Mouse (Mus musculus): ENCODE results near the gene Nap1l1. TPM values are rescaled to one million over a fixed set of nuclear protein-coding genes. Genes with fewer than 3 reads are reported as not detected.

Nap1l1 gene
- polyA plus RNA-seq, 1 experiment from 2014 or later: 239 TPM

DNA sequence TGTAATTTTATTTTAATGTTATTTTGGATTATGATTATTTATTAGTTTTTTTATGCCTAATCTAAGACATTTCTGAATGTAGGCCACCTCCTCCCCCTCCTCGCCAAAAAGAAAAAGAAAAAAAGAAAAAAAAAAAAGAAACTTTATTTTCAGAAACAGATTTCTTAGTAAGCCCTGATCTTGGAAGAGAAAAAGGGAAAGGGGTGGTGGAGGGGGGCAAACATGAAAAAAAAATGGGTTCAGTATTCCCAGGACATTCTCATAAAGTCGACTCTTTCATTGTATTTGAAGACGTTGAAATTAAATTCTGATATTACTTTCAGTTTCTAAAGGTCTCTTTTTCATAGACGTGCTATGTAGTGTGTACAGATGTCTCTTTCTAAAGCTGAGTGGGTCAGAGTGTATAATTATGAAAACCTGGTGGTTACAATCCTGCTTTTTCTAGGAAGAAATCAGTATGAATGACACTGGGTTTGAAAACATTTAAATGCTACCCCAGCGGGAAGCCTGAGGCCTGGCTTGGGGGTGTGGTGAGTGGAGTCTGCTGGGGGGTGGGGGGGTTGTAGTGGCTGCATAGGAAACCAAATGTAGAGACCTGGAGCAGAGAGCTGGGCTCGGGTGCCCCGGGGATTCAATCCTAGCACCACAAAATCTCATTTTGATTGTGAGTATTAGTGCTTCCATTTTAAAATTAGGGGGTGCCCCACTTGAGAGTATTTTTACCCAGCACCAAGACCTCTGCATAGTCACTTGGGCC, 35.5 kb downstream of the Nap1l1 start:
- peak overlapping the region; percentile 96 for H3K9ac ChIP-seq (ENCODE audit: low read length)
- H3K27ac ChIP-seq (ENCODE audit: low read length): peak overlapping the region; percentile 98
- peak overlapping the region; percentile 90 for H3K4me3 ChIP-seq (ENCODE audit: low read length)
- H3K4me2 ChIP-seq (ENCODE audit: low read depth, low read length): peak overlapping the region; percentile 89
- peaks cover 6% of the 10 kb centered on the region for H3K36me3 ChIP-seq (ENCODE audit: control insufficient read depth, insufficient read depth, low read length)
- H3K4me1 ChIP-seq (replicated peaks; ENCODE audit: control insufficient read depth, insufficient read depth, low read length): peaks cover 38% of the 10 kb centered on the region
- H3K27me3 ChIP-seq (ENCODE audit: control insufficient read depth, insufficient read depth, low read depth, low read length): no peaks in the 10 kb centered on the region
- no peaks in the 10 kb centered on the region for H3K9me3 ChIP-seq (ENCODE audit: control insufficient read depth, low read length)
- WGBS: 6% methylated on average over 7 of the region's 7 CpGs
- ATAC-seq (ENCODE audit: low read depth): no peak

DNA sequence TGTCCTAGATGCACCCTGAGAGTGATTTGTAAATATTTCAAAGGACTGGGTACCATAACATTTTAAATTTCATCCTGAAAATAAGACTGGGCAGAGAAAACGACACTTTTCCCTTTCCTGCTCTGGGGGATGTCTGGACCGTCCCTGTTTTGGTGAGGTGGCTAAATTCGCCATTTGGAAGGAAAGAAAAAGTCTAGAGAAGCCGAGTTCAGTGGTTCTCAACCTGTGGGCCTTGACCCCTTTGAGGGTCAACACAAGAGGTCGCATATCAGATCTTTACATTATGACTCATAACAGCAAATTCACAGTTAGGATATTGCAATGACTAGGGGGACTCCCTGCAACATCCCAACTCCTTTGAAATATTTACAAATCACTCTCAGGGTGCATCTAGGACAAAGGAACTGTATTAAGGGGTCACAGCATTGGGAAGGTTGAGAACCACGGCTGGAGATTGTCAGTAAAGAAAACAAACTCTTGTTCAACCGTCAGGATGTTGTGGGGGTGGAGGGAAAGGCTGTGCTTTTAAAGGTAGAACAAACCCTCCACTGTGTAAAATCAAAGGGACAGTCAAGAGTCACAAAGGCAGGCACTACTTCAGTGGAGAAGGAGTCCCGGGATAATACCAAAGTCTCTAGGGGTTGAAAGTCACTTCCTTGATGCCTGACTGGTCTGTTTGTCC, 36.2 kb downstream of the Nap1l1 start:
- Histone ChIP-seq H3K36me3 (ENCODE audit: control insufficient read depth, insufficient read depth, low read length) (peaks cover 6% of the 10 kb centered on the region), H3K27ac (ENCODE audit: low read length) (peak overlapping the region; percentile 91), H3K4me3 (ENCODE audit: low read length) (peak overlapping the region; percentile 90), H3K9ac (ENCODE audit: low read length) (peak overlapping the region; percentile 96), H3K4me1 (replicated peaks; ENCODE audit: control insufficient read depth, insufficient read depth, low read length) (peaks cover 32% of the 10 kb centered on the region), H3K9me3 (ENCODE audit: control insufficient read depth, low read length) (no peaks in the 10 kb centered on the region), H3K4me2 (ENCODE audit: low read depth, low read length) (peak overlapping the region; percentile 89), H3K27me3 (ENCODE audit: control insufficient read depth, insufficient read depth, low read depth, low read length) (no peaks in the 10 kb centered on the region)
- no peak for ATAC-seq (ENCODE audit: low read depth)
- 10% methylated on average over 8 of the region's 8 CpGs for WGBS

DNA sequence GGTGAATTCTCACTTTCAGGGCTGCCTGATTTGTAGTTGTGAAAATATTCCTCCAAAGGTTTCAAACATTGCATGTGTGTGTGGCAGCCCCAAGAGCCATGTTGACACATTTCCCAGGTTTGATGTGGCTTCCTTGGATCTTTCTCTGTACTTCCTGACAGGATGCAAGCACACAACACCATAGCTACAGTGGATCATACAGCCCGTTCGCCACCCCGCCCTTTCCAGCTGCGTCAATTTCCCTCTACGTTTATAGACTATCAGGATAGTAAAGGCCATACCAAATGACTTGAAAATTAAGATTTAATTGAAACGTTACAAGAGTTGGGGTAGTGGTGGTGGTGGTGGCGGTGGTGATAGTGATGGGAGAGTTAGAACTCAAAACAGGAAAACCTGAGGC, 37.0 kb downstream of the Nap1l1 start:
- Histone ChIP-seq H3K4me3 (ENCODE audit: low read length) (peak overlapping the region; percentile 90), H3K36me3 (ENCODE audit: control insufficient read depth, insufficient read depth, low read length) (peaks cover 6% of the 10 kb centered on the region), H3K9me3 (ENCODE audit: control insufficient read depth, low read length) (no peaks in the 10 kb centered on the region), H3K27me3 (ENCODE audit: control insufficient read depth, insufficient read depth, low read depth, low read length) (no peaks in the 10 kb centered on the region), H3K4me1 (replicated peaks; ENCODE audit: control insufficient read depth, insufficient read depth, low read length) (peaks cover 32% of the 10 kb centered on the region), H3K4me2 (ENCODE audit: low read depth, low read length) (peak overlapping the region; percentile 89), H3K9ac (ENCODE audit: low read length) (peak overlapping the region; percentile 96), H3K27ac (ENCODE audit: low read length) (peak overlapping the region; percentile 91)
- no peak for ATAC-seq (ENCODE audit: low read depth)
- WGBS: 34% methylated on average over 7 of the region's 7 CpGs

DNA sequence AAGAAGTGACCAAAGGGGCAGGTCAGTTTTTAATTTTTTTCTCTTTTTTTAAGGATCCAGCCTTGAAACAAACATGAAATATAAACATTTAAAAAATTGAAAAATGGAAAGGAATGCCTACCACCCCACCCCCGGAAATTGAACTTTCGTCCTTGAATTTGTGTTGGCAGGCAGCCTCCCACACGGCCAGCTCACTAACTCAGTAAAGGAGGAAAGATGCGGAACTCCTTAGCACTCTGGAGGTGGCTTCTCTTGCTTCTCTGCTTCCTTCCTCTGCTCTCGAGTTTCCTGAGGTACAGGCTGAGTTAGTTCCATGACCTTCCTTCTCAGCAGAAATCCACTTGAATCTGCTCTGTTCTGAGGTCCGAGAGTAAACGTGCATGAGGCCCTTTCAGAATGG, 37.8 kb downstream of the Nap1l1 start:
- Histone ChIP-seq H3K4me2 (ENCODE audit: low read depth, low read length) (no peak overlapping the region), H3K4me3 (ENCODE audit: low read length) (no peak overlapping the region), H3K4me1 (replicated peaks; ENCODE audit: control insufficient read depth, insufficient read depth, low read length) (peaks cover 33% of the 10 kb centered on the region), H3K9me3 (ENCODE audit: control insufficient read depth, low read length) (no peaks in the 10 kb centered on the region), H3K27me3 (ENCODE audit: control insufficient read depth, insufficient read depth, low read depth, low read length) (no peaks in the 10 kb centered on the region), H3K9ac (ENCODE audit: low read length) (no peak overlapping the region), H3K27ac (ENCODE audit: low read length) (peak overlapping the region; percentile 7; the same call in 1 of the 2 replicates), H3K36me3 (ENCODE audit: control insufficient read depth, insufficient read depth, low read length) (peaks cover 6% of the 10 kb centered on the region)
- no peak for ATAC-seq (ENCODE audit: low read depth)
- WGBS: 9% methylated on average over 7 of the region's 7 CpGs

DNA sequence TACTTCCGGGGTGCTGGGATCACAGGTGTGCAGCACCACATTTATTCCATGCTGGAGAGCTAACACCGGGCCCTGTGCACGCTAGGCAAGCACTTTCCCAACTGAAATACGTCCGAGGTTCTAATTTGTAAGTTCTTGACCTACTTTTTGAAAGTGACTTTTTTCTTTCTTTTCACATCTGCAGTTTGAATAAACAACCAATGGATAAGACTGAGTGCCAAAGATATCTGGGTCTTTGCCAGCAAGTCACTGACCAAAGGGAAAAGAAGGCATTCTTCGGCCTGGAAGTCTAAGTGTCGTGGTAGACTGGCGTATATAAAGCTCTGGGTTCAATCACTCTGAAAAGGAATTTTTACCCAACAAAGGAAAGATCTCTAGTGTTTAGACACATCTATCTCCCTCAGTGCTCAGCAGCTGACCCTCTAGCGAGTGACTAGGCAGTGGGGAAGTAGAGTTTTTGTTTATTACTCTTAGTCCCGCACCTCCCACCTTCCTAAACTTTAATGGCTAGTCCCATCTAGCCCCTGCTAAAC, 39.1 kb downstream of the Nap1l1 start:
- Histone ChIP-seq H3K4me2 (ENCODE audit: low read depth, low read length) (no peak overlapping the region), H3K36me3 (ENCODE audit: control insufficient read depth, insufficient read depth, low read length) (peaks cover 6% of the 10 kb centered on the region), H3K27me3 (ENCODE audit: control insufficient read depth, insufficient read depth, low read depth, low read length) (no peaks in the 10 kb centered on the region), H3K4me1 (replicated peaks; ENCODE audit: control insufficient read depth, insufficient read depth, low read length) (peaks cover 45% of the 10 kb centered on the region), H3K9ac (ENCODE audit: low read length) (0 out of 2 replicates have a peak overlapping the region, but pooled peaks have one; percentile 19), H3K4me3 (ENCODE audit: low read length) (no peak overlapping the region), H3K9me3 (ENCODE audit: control insufficient read depth, low read length) (no peaks in the 10 kb centered on the region), H3K27ac (ENCODE audit: low read length) (peak overlapping the region; percentile 81)
- WGBS: 28% methylated on average over 10 of the region's 10 CpGs
- peak; percentile 37 for ATAC-seq (ENCODE audit: low read depth)

DNA sequence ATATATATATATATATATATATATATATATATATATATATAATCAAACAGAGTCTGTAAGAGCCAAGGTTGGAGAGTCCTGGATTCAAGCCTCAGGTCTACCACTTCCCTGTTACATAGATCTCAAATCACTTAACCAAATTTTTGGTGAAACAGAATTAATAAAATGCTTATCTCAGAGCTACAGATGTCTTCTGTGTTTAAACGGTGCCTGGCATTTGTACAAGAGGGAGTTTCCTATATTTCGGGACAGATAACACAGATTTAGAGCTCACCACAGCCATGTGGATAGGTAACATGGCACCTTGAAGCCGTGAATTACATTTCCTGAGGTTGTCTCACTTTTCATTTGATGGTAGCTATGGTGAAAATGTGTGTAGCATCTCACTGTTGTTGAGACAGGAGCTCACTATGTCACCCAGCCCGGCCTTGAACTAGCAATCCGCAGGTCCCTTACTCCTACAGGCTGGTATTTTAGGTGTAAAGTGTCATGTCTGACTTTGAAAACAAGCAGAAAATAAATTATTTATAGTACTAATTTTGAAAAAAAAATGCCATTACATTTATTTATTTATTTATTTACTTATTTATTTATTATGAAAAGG, 41.4 kb downstream of the Nap1l1 start:
- Histone ChIP-seq H3K4me2 (ENCODE audit: low read depth, low read length) (no peak overlapping the region), H3K27ac (ENCODE audit: low read length) (no peak overlapping the region), H3K27me3 (ENCODE audit: control insufficient read depth, insufficient read depth, low read depth, low read length) (no peaks in the 10 kb centered on the region), H3K4me3 (ENCODE audit: low read length) (no peak overlapping the region), H3K36me3 (ENCODE audit: control insufficient read depth, insufficient read depth, low read length) (0 out of 2 replicates have a peak, but pooled peaks cover 3% of the 10 kb centered on the region), H3K9ac (ENCODE audit: low read length) (no peak overlapping the region), H3K4me1 (replicated peaks; ENCODE audit: control insufficient read depth, insufficient read depth, low read length) (peaks cover 48% of the 10 kb centered on the region), H3K9me3 (ENCODE audit: control insufficient read depth, low read length) (no peaks in the 10 kb centered on the region)
- no peak for ATAC-seq (ENCODE audit: low read depth)
- 85% methylated on average over 5 of the region's 5 CpGs for WGBS

DNA sequence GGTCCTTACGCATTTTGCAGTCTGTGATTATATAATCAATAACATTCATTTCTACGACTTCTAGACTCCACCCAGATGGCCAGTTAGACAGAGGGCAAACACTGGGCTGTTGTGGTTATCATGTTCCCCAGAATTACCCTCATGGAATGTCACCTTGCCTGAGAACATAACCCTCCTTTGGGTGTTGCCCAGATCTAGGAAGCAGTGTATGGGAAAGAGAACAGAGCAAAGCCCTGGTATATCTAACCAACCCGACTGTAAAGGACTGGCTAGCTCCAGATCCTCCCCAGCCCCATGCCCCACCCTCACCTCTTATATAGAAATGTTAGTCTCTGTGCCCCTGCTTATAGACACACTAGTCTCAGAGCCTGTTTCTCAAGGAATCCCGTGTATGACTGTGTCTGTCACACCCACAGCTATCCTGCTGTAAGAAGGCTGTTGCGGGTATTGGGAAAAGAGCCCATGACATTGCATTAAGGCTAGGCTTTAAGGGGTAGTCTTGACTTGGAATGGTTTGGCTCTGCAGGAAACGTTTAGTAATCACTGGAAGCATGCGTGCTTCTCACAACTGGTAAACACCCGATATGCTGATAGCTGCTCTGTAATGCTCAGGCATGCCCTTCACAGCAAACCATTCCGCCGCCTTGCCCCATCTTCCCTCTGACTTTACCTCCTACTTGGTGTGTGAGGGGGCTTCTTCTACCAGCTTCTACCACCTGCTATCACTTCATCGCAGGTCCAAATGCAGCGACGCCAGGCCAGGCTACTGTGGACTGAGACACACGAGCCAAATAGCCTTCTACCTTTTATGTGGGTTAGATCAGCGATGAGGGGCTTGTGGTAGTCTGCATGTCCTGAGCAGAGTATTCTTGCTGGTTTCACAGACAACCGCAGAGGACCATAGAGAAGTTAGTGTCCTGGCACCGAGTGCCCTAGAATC, 42.3 kb downstream of the Nap1l1 start:
- no peaks in the 10 kb centered on the region for H3K36me3 ChIP-seq (ENCODE audit: control insufficient read depth, insufficient read depth, low read length)
- H3K4me3 ChIP-seq (ENCODE audit: low read length): no peak overlapping the region
- 68% methylated on average over 17 of the region's 17 CpGs for WGBS
- no peaks in the 10 kb centered on the region for H3K9me3 ChIP-seq (ENCODE audit: control insufficient read depth, low read length)
- H3K9ac ChIP-seq (ENCODE audit: low read length): no peak overlapping the region
- peak overlapping the region; percentile 36 for H3K27ac ChIP-seq (ENCODE audit: low read length)
- ATAC-seq (ENCODE audit: low read depth): no peak
- H3K27me3 ChIP-seq (ENCODE audit: control insufficient read depth, insufficient read depth, low read depth, low read length): no peaks in the 10 kb centered on the region
- H3K4me2 ChIP-seq (ENCODE audit: low read depth, low read length): peak overlapping the region; percentile 32
- H3K4me1 ChIP-seq (replicated peaks; ENCODE audit: control insufficient read depth, insufficient read depth, low read length): peaks cover 47% of the 10 kb centered on the region

DNA sequence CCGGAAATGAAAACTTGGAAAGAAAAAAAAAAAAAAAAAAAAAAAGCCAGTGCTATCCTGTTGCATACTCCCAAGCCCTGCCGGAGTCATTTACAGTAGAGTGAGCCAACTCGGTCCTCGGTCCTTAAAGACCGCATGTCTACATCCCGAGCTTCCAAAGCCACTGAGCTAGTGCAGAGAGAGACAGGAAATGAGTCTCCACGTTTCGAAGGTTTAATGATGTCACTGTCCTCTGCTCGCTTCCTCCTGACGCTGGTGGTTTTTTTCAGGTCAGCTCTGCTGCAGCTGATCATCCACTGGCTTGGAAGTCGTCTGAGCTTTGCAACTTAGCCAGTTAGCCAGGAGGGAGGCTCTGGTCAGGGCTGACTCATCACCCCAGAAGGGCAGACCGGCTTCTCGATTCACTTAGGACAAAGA, 43.2 kb downstream of the Nap1l1 start:
- peak overlapping the region; percentile 33; the same call in 1 of the 2 replicates for H3K9ac ChIP-seq (ENCODE audit: low read length)
- 9% methylated on average over 13 of the region's 13 CpGs for WGBS
- peak; percentile 66 for ATAC-seq (ENCODE audit: low read depth)

More for the DNA sequence above, 43.2 kb downstream of the Nap1l1 start:
- Histone ChIP-seq H3K4me2 (ENCODE audit: low read depth, low read length) (peak overlapping the region; percentile 32), H3K36me3 (ENCODE audit: control insufficient read depth, insufficient read depth, low read length) (no peaks in the 10 kb centered on the region), H3K4me3 (ENCODE audit: low read length) (no peak overlapping the region), H3K9me3 (ENCODE audit: control insufficient read depth, low read length) (no peaks in the 10 kb centered on the region), H3K27me3 (ENCODE audit: control insufficient read depth, insufficient read depth, low read depth, low read length) (no peaks in the 10 kb centered on the region), H3K27ac (ENCODE audit: low read length) (peak overlapping the region; percentile 41), H3K4me1 (replicated peaks; ENCODE audit: control insufficient read depth, insufficient read depth, low read length) (peaks cover 45% of the 10 kb centered on the region)

Data from lung, embryonic 16.5 days (tissue).